Mouse (Mus musculus) forebrain, embryonic 16.5 days (tissue): ENCODE data around the gene Zfp771. TPM values are rescaled to one million over a fixed set of nuclear protein-coding genes. Genes with fewer than 3 reads are reported as not detected.

Experiments
- ATAC-seq: fragments of 200-750 bp; cut with Nextera tagmentation; 2 replicates; pipeline ENCODE4 v1.8.0; 2017; ENCODE audit warnings: mild to moderate bottlenecking, moderate library complexity
- H3K27ac ChIP-seq: fragments of 300-500 bp; sonication (generic); 2 replicates; pipeline ENCODE4 v1.5.1; 2014; ENCODE audit warnings: low read length, control low read depth
- H3K27me3 ChIP-seq: fragments of 300-500 bp; sonication (generic); replicated peaks from 2 replicates; pipeline ENCODE4 v1.6.1; 2014; ENCODE audit warnings: low read length; ENCODE audit not compliant: control insufficient read depth, insufficient read depth
- H3K36me3 ChIP-seq: fragments of 300-500 bp; sonication (generic); 2 replicates; pipeline ENCODE4 v1.6.1; 2014; ENCODE audit not compliant: control insufficient read depth, insufficient read depth
- H3K4me1 ChIP-seq: fragments of 300-500 bp; sonication (generic); replicated peaks from 2 replicates; pipeline ENCODE4 v1.6.1; 2014; ENCODE audit warnings: low read length; ENCODE audit not compliant: control insufficient read depth, insufficient read depth
- H3K4me2 ChIP-seq: fragments of 300-500 bp; sonication (generic); 2 replicates; pipeline ENCODE4 v1.6.1; 2014; ENCODE audit warnings: mild to moderate bottlenecking, low read length, control low read depth
- H3K4me3 ChIP-seq: fragments of 300-500 bp; sonication (generic); replicated peaks from 2 replicates; pipeline ENCODE4 v1.5.1; 2014; ENCODE audit warnings: mild to moderate bottlenecking, low read length, control low read depth
- H3K9ac ChIP-seq: fragments of 300-500 bp; sonication (generic); replicated peaks from 2 replicates; pipeline ENCODE4 v1.6.1; 2014; ENCODE audit warnings: low read depth, low read length, control low read depth
- H3K9me3 ChIP-seq: fragments of 300-500 bp; sonication (generic); 2 replicates; pipeline ENCODE4 v1.6.1; 2016; ENCODE audit warnings: low read length; ENCODE audit not compliant: control insufficient read depth
- WGBS: fragments of 180-500 bp; shearing (Covaris S2); extraction: QIAGEN DNeasy Blood & Tissue Kit; methylation state at CpG from one replicate; pipeline ENCODE4 v1.1.7; 2014; 5-methylcytosine and 5-hydroxymethylcytosine counted together
- polyA plus RNA-seq: library from polyadenylated mRNA; unstranded; fragments of >200 nt; fragmentation: Nextera tagmentation; extraction: Ambion mirVana; gene quantifications from 2 replicates; pipeline ENCODE4 v1.2.1, GENCODE M21; 2015

The Zfp771 gene
- polyA plus RNA-seq, 1 experiment from 2014 or later = 66.6 TPM

DNA sequence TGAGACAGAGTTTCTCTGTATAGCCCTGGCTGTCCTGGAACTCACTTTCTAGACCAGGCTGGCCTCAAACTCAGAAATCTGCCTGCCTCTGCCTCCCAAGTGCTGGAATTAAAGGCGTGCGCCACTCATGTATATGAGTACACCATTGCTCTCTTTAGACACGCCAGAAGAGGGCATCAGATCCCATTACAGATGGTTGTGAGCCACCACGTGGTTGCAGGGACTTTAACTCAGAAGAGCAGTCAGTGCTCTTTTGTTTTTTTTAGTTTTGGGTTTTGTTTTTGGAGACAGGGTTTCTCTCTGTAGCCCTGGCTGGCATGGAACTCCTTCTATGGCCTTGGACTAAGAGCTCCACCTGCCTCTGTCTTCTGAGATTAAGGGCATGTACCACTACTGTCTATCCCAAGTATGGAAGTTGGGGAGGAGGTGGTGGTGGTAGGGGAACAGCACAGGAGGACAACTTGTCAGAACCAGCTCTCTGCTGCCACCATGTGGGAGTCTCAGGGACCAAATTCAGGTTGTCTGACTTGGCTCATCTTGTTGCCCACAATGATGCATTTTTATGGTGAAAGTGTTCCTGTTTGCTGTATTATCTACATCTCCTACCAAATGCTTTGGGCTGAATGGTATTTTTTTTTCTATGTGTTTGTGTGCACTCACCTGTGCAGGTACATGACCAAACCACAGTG lies 15.3 kb upstream of the Zfp771 start:
- Histone ChIP-seq H3K4me3 (no peak overlapping the region), H3K4me1 (peaks cover 23% of the 10 kb centered on the region), H3K27me3 (no peaks in the 10 kb centered on the region), H3K36me3 (no peaks in the 10 kb centered on the region), H3K9me3 (no peaks in the 10 kb centered on the region), H3K27ac (no peak overlapping the region), H3K4me2 (no peak overlapping the region), H3K9ac (no peak overlapping the region)
- no peak for ATAC-seq
- 69% methylated on average over 4 of the region's 4 CpGs for WGBS

- Histone ChIP-seq H3K27ac (no peak overlapping the region), H3K9me3 (no peaks in the 10 kb centered on the region), H3K4me2 (peak overlapping the region; percentile 99), H3K4me1 (peaks cover 34% of the 10 kb centered on the region), H3K4me3 (peak overlapping the region; percentile 85), H3K9ac (peak overlapping the region; percentile 96), H3K36me3 (peaks cover 12% of the 10 kb centered on the region), H3K27me3 (no peaks in the 10 kb centered on the region)
- 62% methylated on average over 3 of the region's 3 CpGs for WGBS
- ATAC-seq = no peak
Observed at GRCm38 (mm10) chr7:127231376-127231775, 12.7 kb upstream of the Zfp771 start.

GRCm38 (mm10) chr7:127231826-127232621 lies 12.1 kb upstream of the Zfp771 start:
- H3K36me3 ChIP-seq = peaks cover 19% of the 10 kb centered on the region

DNA sequence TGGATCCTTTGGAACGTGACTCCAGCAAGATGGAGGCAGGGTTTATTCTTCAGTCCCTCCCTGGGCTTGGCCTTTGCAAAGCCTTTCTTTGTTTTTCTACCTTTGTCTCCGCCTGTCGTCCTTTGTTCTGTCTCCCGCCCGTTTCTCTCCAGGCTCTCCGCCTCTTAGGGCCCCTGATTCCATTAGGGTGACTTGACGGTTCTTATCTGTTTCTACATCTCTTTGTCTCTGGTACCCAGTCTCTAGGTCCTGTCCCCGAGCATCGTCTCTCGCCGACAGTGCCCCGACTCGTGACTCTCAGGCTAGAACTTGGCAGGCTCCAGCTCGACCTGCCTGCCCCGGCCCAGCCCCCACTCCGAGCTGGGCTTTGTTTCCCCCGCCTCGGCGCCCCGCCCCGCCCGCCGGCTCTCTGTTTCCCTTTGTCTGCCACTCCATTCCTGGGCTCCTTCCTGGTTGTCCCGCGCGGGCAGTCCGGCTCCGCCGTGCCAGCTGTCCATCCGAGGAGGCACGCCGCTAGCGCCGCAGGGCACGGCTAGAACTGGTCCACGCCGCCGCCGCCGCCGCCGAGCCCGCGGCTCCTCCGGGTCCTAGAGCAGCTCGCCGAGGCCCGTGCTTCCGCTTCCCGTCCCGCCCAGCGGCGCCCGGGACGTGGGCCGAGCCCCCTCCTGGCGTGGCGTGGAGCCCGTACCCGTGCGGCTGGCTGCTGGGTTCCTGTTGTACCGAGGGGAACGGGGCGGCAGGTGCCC lies 11.3 kb upstream of the Zfp771 start, which contains the start of the genes Zfp553 and Sept1:
Gene Zfp553 (plus strand): TSS at position 440 of the 746 bp plus-strand sequence.
Gene Sept1 (minus strand): TSS at position 509 of the 746 bp plus-strand sequence.
- Histone ChIP-seq H3K36me3 (peaks cover 22% of the 10 kb centered on the region), H3K27ac (peak within 1 kb of the TSS; percentile 100), H3K27me3 (no peaks in the 10 kb centered on the region), H3K4me3 (peak within 1 kb of the TSS; percentile 85), H3K9me3 (no peaks in the 10 kb centered on the region), H3K9ac (peak within 1 kb of the TSS; percentile 96), H3K4me2 (peak within 1 kb of the TSS; percentile 99), H3K4me1 (peaks cover 34% of the 10 kb centered on the region)
- ATAC-seq = peak; percentile 95
- WGBS = under 1% methylated on average over 62 of the region's 64 CpGs

More at GRCm38 (mm10) chr7:127231826-127232621, 12.1 kb upstream of the Zfp771 start:
- H3K4me1 ChIP-seq = peaks cover 34% of the 10 kb centered on the region
- H3K9ac ChIP-seq = peak overlapping the region; percentile 96
- 3% methylated on average over 20 of the region's 20 CpGs for WGBS
- no peak for ATAC-seq
- no peaks in the 10 kb centered on the region for H3K9me3 ChIP-seq
- H3K4me3 ChIP-seq = peak overlapping the region; percentile 85
- no peaks in the 10 kb centered on the region for H3K27me3 ChIP-seq
- H3K4me2 ChIP-seq = peak overlapping the region; percentile 99
- peak overlapping the region; percentile 100 for H3K27ac ChIP-seq

DNA sequence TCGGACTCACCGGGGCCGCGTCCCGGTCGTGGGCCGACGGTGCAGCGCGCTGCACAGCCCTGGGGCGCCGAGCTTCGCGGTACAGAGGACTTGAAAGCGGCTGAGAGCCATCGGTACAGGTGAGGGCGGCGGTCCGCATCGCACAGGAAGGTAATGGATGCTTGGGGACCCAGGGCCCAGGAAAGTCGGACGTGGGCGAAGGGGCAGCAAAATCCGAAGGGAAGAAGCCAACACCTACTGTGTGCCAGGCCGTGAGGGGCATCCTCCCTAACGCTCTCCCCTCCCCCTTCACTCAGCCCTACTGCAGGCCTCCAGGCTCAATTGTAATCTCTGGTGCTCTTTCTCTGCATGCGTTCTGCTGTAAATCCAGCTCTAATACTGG lies 10.7 kb upstream of the Zfp771 start:
- H3K36me3 ChIP-seq = peaks cover 25% of the 10 kb centered on the region
- no peaks in the 10 kb centered on the region for H3K9me3 ChIP-seq
- peak; percentile 47 for ATAC-seq
- peak overlapping the region; percentile 100 for H3K27ac ChIP-seq
- under 1% methylated on average over 27 of the region's 27 CpGs for WGBS
- H3K27me3 ChIP-seq = no peaks in the 10 kb centered on the region
- peak overlapping the region; percentile 96 for H3K9ac ChIP-seq
- peak overlapping the region; percentile 85 for H3K4me3 ChIP-seq
- H3K4me2 ChIP-seq = peak overlapping the region; percentile 88
- peaks cover 34% of the 10 kb centered on the region for H3K4me1 ChIP-seq

DNA sequence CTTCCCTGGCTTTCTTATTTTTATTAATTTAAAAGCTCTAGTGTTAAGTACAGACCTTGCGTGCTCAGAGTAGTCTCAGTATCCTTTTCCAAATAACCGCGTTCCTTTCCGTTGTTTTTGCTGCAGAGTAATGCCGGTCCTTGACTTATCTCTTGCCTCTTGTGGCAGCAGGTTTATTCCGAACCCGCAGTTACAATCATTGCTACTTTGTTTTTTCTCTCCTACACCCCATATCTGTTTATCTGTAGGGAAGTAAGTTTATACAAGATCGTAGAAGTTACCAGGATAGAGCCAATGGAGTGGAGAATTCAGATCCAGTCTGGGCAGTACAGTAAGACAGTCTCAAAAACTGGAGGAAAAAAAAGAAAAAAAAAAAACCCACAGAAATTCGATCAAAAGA lies 10.3 kb upstream of the Zfp771 start:
- peaks cover 25% of the 10 kb centered on the region for H3K36me3 ChIP-seq
- H3K27me3 ChIP-seq = no peaks in the 10 kb centered on the region

GRCm38 (mm10) chr7:127234777-127235176 lies 9.3 kb upstream of the Zfp771 start:
- Histone ChIP-seq H3K9me3 (no peaks in the 10 kb centered on the region), H3K4me3 (no peak overlapping the region), H3K36me3 (peaks cover 25% of the 10 kb centered on the region), H3K27me3 (no peaks in the 10 kb centered on the region), H3K4me2 (peak overlapping the region; percentile 88), H3K4me1 (peaks cover 32% of the 10 kb centered on the region), H3K9ac (no peak overlapping the region), H3K27ac (no peak overlapping the region)
- ATAC-seq = no peak
- 55% methylated on average over 2 of the region's 2 CpGs for WGBS

More for the DNA sequence above, 10.3 kb upstream of the Zfp771 start:
- H3K4me2 ChIP-seq = peak overlapping the region; percentile 88
- peak overlapping the region; percentile 100 for H3K27ac ChIP-seq
- peaks cover 34% of the 10 kb centered on the region for H3K4me1 ChIP-seq
- H3K9me3 ChIP-seq = no peaks in the 10 kb centered on the region
- H3K9ac ChIP-seq = peak overlapping the region; percentile 96
- WGBS = 4% methylated on average over 9 of the region's 9 CpGs
- ATAC-seq = no peak
- H3K4me3 ChIP-seq = peak overlapping the region; percentile 85

GRCm38 (mm10) chr7:127243361-127243867 lies 660 bp upstream of the Zfp771 start:
- H3K4me2 ChIP-seq = peak overlapping the region; percentile 93
- H3K27ac ChIP-seq = peak overlapping the region; percentile 89
- H3K27me3 ChIP-seq = no peaks in the 10 kb centered on the region
- no peaks in the 10 kb centered on the region for H3K9me3 ChIP-seq
- H3K9ac ChIP-seq = peak overlapping the region; percentile 77
- H3K36me3 ChIP-seq = no peaks in the 10 kb centered on the region
- 28% methylated on average over 2 of the region's 2 CpGs for WGBS
- no peak for ATAC-seq
- peaks cover 21% of the 10 kb centered on the region for H3K4me1 ChIP-seq
- peak overlapping the region; percentile 84 for H3K4me3 ChIP-seq
